Mouse (Mus musculus) large intestine, adult 2 months (tissue): ENCODE data around the gene Myof. TPM values are rescaled to one million over a fixed set of nuclear protein-coding genes. Genes with fewer than 3 reads are reported as not detected.
A peak's percentile ranks its signal among the peaks of the same experiment; 100 is the strongest.

Experiments
- DNase-seq: peaks from one replicate; pipeline ENCODE4 v3.0.0-alpha.2; 2012; ENCODE audit warnings: low read depth, low spot score
- WGBS: fragments of 180-500 bp; shearing (Covaris S2); methylation state at CpG from one replicate; pipeline ENCODE4 v1.1.7; 2018; 5-methylcytosine and 5-hydroxymethylcytosine counted together
- polyA plus RNA-seq: library from polyadenylated mRNA; depleted of rRNA; stranded (reverse); fragments of >200 nt; gene quantifications from 2 replicates; pipeline ENCODE4 v1.2.3, GENCODE M21; 2012

The Myof gene
- polyA plus RNA-seq, 1 experiment, result 12.8 TPM

DNA sequence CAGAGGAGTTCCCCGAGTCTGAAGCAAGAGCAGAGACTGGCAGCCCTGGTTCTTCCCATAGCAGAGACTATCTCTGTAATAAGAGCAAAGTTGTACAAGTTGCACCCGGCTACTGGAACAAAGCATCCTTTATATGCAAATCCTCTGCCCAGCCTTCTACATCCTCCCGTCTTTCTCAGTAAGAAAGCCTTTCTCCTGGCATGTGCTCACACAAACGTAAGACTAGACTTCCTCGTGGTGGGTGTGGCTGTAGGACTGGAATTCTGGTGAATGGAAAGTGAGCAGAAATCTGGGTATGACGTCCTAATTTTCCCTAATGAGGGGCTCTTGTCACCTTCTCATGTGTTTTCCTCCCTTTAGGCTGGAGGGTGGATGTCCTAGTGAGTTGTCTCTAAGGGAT, 84.3 kb downstream of the Myof start:
- no peak for DNase-seq
- 24% methylated on average over 6 of the region's 6 CpGs for WGBS

DNA sequence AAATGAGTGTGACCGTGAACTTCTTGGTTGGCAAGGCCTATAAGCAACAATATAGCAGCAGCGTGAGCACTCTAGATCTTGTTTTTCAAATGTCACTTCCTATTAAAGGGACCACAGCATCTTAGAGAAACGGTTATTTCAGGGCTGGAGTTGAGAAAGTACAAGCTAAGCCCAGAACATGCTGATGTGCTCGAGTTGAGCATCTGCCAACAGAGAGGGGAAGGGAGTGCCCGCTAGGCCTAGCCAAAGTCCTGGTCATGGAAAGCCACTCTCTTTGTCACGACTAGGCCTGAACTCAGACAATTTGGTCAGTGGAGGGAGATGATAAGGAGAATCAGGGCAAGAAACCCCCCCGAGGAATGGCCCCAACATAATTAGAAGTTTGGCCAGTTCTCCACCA, 86.1 kb downstream of the Myof start:
- DNase-seq, result peak; percentile 8
- 53% methylated on average over 7 of the region's 7 CpGs for WGBS

DNA sequence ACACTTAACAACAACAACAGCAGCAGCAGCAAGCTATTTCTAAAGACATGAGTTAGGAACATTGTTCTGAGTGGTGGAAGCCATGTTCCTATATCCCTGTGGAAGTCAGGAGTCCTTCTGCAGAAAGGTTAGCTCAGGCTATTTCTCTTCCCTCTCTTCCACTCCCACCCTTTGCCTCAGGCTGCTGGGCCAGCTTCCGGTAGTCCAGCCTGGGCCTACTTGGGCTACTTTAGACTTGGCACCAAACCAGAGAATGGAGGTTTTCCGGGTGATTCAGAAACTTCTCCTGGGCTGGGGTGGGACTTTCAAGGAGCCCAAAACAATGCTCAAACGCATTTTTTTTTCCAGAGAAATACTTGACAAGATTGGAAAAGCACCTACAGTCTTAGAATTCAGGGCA, 87.4 kb downstream of the Myof start:
- 12% methylated on average over 3 of the region's 3 CpGs for WGBS
- peak; percentile 52 for DNase-seq

DNA sequence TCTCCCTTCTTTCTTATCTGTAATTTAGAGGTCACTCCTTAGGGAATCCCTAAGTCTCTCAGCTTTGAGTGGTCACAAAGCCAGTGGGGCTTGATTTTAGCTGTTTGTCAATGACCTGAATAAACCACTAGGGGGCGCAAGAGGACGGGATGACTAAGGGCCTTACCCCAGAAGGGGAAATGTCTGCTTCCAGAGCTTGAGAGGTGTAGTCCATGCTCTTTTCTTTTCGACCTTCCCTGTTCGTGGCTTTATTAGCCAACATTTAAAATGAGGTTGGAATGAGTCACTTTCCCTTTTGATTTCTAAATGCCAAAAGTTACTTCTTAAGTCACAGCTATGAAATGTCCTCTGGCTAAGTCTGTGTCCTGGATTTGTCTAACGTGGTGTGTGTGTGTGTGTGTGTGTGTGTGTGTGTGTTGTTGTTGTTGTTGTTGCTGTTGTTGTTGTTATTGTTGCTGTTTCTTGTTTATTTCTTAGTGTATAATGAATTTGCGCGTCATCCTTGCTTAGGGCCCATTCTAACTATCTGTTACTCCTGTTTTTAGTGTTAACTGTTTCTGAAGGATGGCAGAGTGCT, 87.9 kb downstream of the Myof start:
- DNase-seq, result peak; percentile 70
- 25% methylated on average over 7 of the region's 7 CpGs for WGBS

DNA sequence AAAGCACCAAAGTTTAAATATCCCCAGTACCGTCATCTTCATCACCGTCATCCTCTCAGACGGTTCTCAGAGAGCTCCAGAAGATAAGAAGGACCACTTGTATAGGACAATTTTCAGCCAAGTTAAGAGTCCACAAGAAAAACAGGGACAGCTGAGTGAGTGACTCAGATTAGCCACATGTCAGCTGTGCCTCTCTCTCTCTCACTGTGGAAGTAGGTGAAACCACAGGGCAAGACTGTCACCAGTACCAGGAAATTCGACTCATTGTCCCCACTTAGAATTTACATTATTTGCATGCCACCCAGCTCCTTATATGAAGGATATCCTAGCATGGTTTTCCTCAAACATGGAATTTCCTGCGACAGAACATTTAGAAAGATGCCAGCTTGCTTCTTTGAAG, 88.6 kb downstream of the Myof start:
- DNase-seq, result no peak
- WGBS, result 82% methylated on average over 5 of the region's 5 CpGs

DNA sequence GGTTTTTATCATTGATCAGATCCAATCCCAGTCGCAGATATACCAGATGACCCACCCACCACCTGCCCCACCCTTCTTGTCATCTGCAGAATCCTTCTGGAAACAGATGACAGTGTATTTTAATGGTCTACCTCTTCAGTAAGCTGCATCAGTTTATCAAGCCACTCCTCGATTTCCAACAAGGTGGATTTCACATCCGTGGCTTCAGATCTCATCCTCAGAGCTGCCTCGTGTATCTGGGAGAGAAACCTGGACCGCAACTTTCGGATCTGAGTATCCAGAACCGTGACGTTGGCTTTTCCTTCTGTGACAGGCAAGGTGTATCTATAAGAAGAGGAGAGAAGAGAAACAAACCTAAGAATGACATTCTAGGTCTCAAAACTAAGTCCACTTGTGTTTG, 89.1 kb downstream of the Myof start:
- DNase-seq, result no peak
- WGBS, result 85% methylated on average over 8 of the region's 8 CpGs

DNA sequence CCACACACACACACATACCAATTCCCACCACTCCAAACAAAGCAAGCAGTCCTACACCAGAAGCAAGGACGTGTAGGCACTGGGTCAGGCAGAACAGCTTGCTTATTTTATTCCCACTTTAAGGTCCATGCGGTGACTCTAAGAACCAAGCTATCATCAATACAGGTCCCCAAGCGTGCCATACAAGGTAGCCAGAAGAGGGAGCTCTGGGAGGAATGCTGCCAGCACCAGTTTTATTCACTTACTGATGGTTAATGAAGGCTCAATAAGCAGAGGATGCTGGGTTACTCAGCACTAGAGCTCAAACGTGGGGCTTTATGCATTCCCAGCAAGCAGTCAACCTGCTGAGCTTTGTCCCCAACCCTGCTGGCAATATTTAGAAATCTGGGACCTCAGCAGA, 96.7 kb downstream of the Myof start:
- no peak for DNase-seq
- WGBS, result 40% methylated on average over 4 of the region's 4 CpGs

DNA sequence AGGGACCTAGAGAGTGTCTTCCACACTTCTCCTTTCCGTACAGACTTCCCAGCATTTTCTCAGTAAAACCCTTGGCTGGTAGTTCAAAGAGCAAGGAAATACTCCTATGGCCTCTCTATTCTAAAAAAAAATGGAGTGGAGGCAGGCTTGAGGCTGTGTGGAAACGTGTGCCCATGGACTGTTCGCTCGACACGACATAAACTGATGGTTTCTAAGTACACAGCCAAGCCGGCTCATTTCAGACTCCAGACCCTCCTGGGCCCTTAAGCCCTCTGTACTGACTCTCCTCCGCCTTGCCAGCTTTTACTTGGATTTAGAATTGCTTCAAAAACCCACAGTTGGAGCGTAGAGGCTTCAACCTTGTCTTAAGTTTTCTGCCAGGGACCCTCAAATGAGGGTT, 97.3 kb downstream of the Myof start:
- no peak for DNase-seq
- 84% methylated on average over 8 of the region's 8 CpGs for WGBS

DNA sequence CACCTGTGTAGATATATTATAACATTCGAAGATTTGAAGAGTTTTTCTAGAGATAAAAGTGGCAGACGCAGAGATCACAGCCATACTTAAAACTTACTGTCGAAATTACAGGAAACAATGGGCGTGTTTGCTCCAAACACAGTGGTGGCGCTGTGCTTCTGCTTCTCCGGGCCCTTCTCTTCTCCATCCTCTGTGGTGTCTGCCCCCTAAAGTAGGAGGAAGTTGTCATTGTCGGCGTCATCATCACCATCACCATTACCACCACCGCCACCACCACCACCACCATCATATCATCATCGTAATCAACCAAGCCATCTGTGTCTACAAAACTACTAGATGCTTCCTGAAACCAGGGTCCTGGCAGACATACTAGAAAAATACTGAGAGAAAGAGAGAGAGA, 104.2 kb downstream of the Myof start:
- no peak for DNase-seq
- 84% methylated on average over 10 of the region's 10 CpGs for WGBS

DNA sequence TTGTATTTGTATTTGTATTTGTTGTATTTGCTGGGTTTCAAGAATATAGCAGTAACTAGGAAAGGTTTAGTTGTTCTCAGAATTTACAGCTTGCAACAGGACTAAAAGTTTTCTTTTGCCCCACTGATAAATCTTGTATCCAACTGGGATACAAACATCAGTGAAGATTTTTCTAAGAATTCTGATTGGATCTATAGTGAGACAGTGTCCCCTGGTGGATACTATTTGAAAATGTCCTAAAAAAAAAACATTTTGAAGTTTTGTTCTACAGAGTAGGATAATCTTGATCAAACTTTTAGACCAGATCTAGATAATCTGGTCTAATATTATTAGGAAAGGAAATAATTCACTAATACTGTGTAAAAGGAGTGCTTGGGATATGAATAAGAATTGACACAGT, 106.3 kb downstream of the Myof start:
- DNase-seq, result no peak

DNA sequence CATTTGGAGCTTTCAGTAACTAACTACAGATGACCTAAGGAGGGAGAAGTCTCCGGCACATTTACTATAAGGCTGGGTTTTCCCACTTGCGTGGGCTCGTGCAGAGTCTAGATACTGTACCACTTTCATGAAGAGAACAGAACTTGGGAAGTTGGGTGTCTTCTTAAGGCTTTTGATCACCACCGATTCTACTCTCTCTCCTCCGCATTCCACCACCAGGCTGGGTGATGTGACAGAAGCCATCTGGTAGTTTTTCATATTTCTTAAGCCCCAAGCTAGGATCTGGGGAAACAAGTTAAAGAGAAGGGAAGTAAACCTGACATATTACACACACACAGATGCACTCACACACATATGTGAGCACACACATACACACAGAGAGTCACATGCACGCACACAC, 108.7 kb downstream of the Myof start:
- 92% methylated on average over 6 of the region's 6 CpGs for WGBS
- no peak for DNase-seq

DNA sequence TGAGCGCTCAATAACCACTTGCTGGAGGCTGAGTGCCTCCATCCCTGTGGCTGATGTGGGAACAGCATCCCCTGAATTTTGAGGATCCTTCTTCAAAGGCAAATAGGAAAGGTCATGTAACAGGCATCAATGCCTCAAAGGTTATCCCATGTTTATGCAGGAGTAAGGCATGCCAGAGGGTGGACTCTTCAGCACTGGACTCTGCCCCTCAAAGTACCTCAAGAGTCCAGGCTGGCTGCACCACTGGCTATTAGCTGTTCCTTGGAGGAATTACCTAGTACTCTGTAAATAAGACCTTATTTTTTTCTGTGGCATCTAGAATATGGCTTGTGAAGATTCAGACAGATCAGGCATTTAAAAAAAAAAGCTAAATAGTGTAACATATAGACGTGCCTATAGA, 111.2 kb downstream of the Myof start:
- DNase-seq, result no peak
- WGBS, result 90% methylated on average over 2 of the region's 2 CpGs

DNA sequence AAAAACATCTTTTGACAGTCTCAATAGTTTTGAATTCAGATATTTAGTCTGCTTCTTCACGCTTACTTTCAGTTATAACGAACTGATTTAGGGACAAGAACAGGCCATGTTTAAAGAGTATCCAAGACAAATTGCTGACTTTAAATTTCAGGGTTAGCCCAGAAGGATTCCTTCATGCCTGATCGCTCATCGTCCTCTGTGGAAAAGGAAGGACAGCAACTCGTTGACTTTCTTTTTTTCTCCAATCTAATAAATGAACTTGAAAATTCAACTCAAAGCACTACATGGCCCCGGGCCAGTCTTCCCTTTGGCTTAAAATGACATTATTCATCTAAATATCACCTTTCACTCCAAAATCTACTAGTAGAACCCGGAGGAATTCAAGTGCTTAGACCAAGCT, 115.5 kb downstream of the Myof start:
- WGBS, result 90% methylated on average over 7 of the region's 7 CpGs
- DNase-seq, result no peak

DNA sequence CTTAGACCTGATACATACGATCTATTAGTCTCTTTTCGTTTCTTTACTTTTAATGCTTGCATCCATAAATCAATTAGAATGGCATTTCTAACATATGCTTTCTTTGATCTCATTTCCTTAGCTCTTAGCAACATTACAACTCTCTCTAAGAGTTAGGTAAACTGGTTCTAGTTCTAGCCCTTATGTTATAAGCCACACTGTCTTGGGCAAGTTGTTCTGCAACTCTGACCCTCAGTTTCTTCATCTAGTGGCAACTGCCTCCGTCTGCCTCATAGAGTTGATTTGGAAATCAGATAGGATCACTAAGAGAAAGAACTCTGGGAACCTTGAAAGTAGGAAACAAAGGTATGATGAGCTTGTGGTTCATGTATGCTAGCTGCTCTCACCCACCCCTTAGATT, 118.1 kb downstream of the Myof start:
- 81% methylated on average over 3 of the region's 3 CpGs for WGBS
- no peak for DNase-seq

DNA sequence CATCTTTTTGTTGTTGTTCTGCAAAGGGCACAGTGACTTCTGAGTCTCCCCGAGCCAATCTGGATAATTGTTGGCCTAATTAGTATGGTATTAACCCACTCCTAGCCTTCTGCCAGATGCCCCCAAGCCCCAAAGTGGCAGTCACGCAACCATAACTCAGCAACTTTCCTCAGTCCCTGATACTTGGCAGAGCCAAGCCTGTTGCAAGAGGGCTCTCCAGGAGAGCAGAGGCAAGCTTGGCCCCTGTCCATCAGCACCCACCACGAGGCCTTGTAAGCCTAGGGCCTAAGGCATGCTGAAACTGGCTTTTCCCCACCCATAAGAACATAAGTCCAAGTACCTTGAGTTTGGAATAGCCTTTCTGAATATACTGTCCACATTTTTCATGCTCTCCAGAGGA, 119.1 kb downstream of the Myof start:
- 61% methylated on average over 3 of the region's 3 CpGs for WGBS
- DNase-seq, result no peak

DNA sequence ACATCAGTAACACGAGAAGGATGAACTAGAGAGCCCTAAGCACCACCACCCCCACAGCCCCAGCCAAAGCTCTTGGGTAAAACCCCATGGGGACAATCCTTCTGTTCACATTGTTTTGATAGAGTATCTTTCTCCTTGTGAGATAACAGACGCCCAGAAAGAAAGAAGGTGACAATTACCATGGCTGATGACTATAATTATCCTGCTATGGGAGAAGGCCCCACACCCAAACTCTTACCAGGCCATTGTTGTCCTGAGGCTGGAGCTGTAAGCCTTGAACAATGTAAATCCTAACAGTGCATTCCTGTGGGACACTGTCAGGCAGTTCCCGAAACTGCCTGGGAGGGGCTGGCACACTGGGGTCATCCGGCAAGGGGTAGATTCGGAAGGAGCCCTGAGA, 122.3 kb downstream of the Myof start:
- WGBS, result 80% methylated on average over 5 of the region's 5 CpGs
- no peak for DNase-seq

DNA sequence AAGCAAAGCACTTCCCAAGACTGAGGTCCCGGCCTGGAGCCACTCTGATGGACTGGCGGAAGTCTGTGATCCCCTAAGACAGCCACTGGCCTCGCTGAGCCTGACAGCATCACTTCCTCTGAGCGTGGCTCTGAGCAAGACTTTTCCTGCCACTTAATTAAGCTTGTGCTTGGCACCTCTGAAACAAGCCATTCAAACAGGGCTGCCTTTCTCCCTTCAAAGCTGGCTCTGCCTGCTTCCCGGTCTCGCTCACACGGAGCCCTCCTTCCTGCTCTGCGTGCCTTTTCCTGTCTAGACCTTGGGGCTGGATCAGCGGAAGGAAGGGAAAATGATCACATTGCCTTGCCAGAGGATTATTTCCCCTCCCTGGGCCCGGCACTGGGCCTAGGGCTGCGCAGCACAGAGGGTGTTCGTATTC, 124.9 kb downstream of the Myof start:
- DNase-seq, result no peak
- WGBS, result 70% methylated on average over 12 of the region's 12 CpGs

DNA sequence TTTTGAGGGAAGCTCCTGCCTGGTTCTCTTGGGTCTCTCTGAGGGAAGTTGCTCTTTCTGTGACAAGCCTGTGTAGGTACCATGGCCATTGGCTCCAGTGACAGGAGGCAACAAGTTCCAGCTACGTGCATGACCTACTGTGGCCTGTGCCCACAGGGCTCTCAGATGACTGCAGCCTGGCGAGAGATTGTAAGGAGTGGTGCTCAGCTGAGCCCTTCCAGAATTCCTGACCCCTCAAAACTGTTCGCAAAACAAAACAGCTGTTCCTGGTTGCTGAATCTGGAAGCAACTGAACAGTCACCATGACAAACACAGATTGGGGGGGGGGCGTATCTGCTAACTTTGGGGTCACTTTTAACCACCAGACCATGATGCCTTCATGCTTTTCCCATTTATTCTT, 129.1 kb downstream of the Myof start:
- 94% methylated on average over 4 of the region's 4 CpGs for WGBS

DNA sequence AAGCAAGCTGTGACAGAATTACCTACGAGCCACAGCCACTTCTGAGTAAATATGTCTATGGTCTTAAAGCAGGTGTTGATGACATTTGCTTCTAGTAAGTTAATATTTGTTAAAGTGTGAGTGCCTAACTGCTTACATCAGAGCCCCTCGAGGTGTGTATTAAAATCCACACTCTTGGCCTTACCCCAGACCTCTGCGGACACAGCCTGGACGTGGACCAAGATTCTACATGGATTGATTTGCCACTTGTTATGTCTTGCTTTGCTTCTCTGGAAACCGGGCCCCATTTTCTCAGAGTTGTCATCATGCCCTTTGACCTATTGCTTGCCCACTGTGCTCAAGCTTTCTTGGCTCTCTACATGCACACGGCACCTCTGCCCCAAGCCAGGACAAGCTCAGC, 130.9 kb downstream of the Myof start:
- DNase-seq, result no peak
- 61% methylated on average over 6 of the region's 6 CpGs for WGBS

More for the DNA sequence above, 129.1 kb downstream of the Myof start:
- no peak for DNase-seq

DNA sequence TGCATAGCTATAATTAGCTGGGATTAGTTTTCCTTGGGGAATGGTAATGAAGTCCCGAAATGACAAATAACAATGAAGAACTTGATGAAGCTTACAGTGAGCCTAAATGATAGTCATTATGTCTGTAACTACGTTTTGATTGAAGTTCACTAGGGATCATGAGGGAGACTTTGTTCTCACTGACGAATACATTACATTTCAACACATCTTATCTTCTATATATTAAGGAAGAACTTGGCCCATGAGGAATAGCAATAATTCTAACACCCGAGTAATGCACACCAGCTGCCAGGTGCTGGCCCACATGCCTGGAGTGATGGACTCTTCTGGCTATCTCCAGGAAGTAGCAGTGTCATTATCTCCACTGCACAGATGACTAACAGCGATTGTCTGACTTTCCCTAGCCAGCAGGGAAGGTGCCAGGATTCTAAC, 133.5 kb downstream of the Myof start:
- no peak for DNase-seq
- WGBS, result 52% methylated on average over 5 of the region's 5 CpGs

DNA sequence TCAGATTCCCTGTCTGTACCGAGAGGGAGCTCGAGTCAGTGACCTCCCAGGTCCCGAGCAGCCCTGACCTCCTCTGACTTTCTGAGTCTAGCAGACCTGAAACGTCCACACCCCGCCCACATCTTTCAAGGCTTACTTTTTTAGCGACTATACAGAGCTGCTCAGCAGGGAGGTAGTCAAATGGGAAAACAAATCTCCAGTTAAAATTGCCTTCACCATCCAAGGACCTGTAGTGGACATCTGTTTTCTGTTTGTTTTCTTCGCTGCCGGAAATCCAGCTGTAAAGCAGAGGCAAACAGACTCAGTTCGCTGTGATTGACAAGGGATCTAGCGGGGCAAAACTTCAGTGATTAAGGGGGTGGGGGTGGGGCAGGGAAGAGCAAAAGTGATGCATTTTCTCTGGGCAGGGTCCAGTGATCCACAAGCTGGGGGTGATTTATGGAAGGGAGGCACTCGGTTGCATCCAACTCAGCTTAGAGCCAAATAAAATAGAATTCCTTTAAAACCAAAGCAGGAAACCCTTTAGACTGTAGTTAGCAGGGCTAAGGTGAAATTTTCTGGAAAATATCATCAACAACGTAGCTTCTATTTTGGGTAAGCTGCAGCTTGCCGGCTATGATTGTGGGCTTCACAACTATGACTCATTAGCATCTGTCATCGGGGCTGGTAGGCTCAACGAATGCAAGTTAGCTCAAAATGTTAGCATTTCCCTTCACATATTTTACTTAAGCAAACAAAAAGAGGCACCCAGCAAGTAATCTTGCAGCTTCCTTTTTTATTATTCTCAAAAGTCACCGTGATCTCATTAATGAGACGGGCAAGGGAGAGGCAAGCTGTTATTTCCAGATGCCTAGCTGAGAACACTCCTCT, 135.7 kb downstream of the Myof start:
- no peak for DNase-seq
- 41% methylated on average over 17 of the region's 17 CpGs for WGBS

DNA sequence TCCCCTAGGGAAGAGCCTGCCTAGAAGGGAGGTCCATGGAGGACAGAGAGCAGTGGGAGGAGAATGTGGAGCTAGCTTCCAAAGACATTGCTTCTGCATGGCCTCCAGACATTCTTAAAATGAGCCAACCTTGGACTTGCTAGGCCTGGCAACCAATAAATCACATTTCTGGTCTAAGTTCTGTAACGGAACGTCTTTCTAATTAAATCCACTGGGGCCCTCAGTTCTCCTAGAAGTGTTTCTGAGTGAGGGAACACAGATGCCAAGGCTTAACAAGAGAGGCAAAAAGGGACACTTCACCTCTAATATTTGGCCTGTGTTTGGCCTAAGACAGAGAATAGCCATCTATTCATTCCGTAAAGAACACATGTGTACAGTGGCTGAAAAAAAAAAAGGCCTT, 136.5 kb downstream of the Myof start:
- no peak for DNase-seq
- WGBS, result 76% methylated on average over 3 of the region's 3 CpGs
